Mouse (Mus musculus) kidney, postnatal 14 days (tissue): ENCODE results near the gene Sox6.

Experiments used
- DNase-seq: peaks from one replicate; pipeline ENCODE4 v3.0.0; 2022; ENCODE audit warnings: mixed read lengths

The Sox6 gene

GRCm38 (mm10) chr7:115466811-115467210 lies 571.8 kb downstream of the Sox6 start:
- DNase-seq, result no peak

- no peak for DNase-seq
These were observed 575.2 kb downstream of the Sox6 start for GRCm38 (mm10) chr7:115463367-115463766.

DNA sequence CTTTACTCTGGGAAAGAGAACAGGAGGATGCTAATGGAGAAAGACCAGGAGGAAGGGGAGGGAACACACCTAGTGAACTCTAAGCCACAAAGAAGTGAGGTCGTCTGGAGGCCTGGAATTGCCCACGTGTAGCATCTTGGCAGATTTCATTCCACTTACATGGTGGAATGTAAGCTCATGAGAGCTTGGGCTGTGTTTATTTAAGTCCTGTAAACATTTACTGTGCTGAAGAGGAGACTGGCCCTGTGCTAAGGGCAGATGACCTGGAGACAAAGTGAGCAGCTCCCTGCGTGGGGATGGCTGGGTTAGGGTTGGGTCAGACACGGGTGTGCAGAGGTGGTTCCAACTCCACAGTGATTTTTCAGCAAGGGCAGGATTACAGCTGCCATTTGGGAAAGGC lies 576.3 kb downstream of the Sox6 start:
- no peak for DNase-seq

DNA sequence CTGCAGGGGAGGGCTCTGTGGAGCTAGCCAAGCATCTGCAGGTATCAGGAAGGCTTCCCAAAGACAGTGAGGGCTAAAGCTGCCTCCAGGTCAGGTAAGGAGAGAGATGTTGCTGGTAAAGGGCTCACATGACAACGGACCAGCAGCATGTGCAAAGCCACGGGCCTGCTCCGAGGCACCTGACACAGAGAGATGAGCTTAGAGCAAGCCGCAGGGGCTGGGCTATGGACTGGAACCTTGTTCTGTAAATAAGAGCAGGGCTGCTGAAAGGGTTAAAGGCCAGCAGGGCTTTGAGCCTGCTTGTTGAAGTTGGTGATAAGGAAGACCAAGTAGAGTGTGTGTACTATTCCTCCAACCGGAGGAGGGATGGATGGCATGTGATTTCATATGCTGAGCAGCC lies 583.6 kb downstream of the Sox6 start:
- DNase-seq, result no peak

DNA sequence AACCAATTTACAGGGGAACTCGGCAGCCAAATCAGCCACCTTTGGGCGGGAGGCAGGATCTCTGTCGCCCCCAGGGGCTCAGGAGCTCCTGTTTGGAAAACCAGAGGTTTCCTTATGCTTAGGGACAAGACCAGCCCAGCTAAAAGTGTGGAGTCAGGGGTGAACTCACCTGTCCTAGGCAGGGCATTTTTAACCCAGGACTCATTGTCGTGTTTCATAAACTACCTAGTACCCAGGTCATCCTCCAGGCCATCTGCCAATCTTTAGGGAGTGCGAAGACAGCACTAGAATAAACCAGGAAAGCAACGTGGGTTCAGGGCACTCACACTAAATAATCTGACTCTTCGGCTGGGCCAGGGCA lies 584.9 kb downstream of the Sox6 start:
- no peak for DNase-seq

- DNase-seq, result peak; percentile 17
These were observed 585.4 kb downstream of the Sox6 start for GRCm38 (mm10) chr7:115453042-115453712.

DNA sequence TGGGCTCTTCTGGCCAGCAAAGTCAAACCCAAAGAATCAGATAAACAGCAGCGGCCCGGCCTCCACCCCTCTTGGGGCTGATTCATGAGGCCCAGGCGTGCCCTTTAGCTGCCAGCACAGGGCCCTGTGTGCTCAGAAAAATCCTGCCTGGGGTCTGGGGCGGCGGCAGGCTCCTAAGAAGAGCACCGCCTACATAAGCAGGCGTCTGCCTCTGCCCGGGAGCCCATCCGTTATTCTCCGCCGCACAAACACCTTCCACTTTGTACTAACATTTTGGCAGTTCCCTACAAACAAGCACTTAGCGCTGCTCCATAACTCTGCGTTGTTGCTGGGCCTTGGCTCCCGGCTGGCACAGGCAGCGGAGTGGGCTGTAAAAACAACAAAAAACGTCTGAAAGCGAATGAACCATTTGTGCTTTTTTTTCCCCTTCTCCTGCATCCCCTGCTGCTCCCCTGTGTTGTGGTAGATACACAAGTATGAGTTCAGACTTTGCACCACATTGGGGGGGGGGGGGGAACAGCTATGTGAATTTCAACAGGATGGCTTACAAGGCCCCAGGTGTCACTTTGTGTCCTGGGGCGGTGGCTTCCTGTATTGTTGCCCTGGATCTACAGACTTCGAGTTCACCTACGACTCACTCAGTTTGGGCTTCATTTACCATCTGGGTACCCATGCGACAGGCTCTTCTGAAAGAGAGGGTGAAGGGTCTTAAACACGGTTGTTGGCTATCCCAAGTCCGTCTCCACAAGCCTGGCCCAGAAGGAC lies 588.0 kb downstream of the Sox6 start:
- no peak for DNase-seq

- DNase-seq, result no peak
These were observed 590.1 kb downstream of the Sox6 start for GRCm38 (mm10) chr7:115448403-115449025.

- no peak for DNase-seq
These were observed 591.5 kb downstream of the Sox6 start for GRCm38 (mm10) chr7:115447091-115447490.

DNA sequence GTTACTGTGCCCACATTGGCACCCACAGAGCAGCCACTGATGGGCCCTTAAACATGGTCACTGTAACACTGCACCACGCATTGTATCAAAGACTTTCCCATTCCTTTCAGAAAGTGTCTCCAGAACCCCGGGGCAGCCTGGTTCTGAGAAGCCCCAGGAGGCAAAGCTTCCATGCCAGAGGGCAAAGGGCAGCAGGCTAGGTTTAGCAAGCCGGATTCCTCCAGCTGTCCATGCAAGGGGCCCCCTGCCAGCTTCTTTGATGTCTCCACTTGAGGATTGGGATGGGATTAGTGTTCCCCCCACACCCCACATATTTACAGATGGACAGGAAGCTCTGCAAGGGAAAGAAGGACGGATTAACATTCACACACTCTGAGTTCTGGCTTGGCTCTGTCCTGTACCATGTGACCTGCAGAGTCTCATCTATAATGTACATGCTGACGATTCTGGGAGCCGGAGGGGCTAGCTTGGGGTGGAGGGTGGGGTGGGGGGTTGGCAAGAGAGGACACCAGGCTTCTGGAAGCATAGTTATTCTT lies 592.0 kb downstream of the Sox6 start:
- peak; percentile 15 for DNase-seq

- no peak for DNase-seq
These were observed 612.2 kb downstream of the Sox6 start for GRCm38 (mm10) chr7:115426161-115426982.

GRCm38 (mm10) chr7:115422828-115423227 lies 615.8 kb downstream of the Sox6 start:
- DNase-seq, result no peak

- DNase-seq, result no peak
These were observed 617.6 kb downstream of the Sox6 start for GRCm38 (mm10) chr7:115420960-115421359.
